8 mouse cellular contexts compared by ENCODE assay signal in the genomic region with DNA sequence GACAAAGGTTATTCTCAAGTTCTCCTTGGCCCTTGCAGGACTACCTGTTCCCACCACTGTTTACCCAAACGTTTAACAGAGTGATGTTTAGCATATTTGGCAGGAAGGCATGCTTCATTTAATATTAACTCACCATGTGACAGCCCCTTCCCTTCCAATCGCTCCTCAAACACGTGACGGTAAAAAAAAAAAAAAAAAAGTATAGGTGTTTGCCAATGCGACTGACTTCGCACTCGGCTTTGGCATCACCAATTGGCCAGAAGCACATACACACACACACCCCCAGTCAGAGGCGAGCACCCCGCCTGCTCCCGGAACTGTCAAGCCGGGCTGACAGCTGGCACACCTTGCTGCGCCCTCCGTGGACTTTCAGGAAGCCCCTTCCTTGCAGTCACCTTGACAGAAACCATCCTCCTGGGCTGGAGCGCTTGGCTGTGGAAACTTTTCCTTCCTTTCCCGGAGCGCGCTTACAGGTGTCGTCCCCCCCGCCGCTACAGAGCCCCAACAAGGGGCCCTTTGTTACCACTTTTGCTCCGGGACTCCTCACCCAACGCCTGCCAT. TPM values are rescaled to one million over a fixed set of nuclear protein-coding genes. Genes with fewer than 3 reads are reported as not detected.
A peak's percentile ranks its signal among the peaks of the same experiment; 100 is the strongest.
DNase-seq lines count a peak whose midpoint lies in the region; ATAC-seq and TF ChIP-seq lines count a peak whose summit lies in the region.

No protein-coding gene starts in this region.

- intact Hi-C loops in heart, postnatal 14 days (cut with DNase I), result loop anchor here (2.0 to 5.0 kb wide), 3 partner anchors 57 to 215 kb away; a partner anchor contains a TSS

- no peaks in the 10 kb centered on the region for H3K9me3 ChIP-seq in stomach, embryonic 15.5 days

- DNase-seq in retina, embryonic 14.5 days (ENCODE audit: low spot score), result peak; percentile 31
- no peak for DNase-seq in retina, postnatal 1 day
- peak; percentile 53 to 54 for DNase-seq in heart, postnatal 14 days
- peak; percentile 65 to 78 for DNase-seq in kidney, postnatal 4 days
- DNase-seq in left cerebral cortex, adult 8-10 months (ENCODE audit: low spot score in 2 of 2), result no peak

- peak; percentile 45; the same call in 1 of the 2 replicates for ATAC-seq in megakaryocyte-erythroid progenitor cell, adult 5-6 weeks (replicated peaks; ENCODE audit: low FRiP score, low TSS enrichment, poor library complexity, severe bottlenecking)
- peak; percentile 48 for ATAC-seq in stomach, embryonic 15.5 days (ENCODE audit: insufficient read depth, low FRiP score, low read depth)

- H3K27me3 ChIP-seq in stomach, embryonic 15.5 days (replicated peaks), result no peaks in the 10 kb centered on the region

- H3K4me2 ChIP-seq in stomach, embryonic 15.5 days, result peak overlapping the region; percentile 90

- TF ChIP-seq POLR2A in cortical plate, adult 2 months (IDR thresholded peaks at IDR 0.05; ENCODE audit: extremely low read depth, insufficient read depth, low read length), result no peak

- H3K36me3 ChIP-seq in stomach, embryonic 15.5 days, result no peaks in the 10 kb centered on the region

- peak overlapping the region; percentile 82 for H3K9ac ChIP-seq in stomach, embryonic 15.5 days

- peak overlapping the region; percentile 88; the same call in 1 of the 2 replicates for H3K27ac ChIP-seq in cortical plate, adult 2 months (ENCODE audit: insufficient read depth, low read length)
- peak overlapping the region; percentile 96 for H3K27ac ChIP-seq in stomach, embryonic 15.5 days

- peak overlapping the region; percentile 61 for H3K4me3 ChIP-seq in cortical plate, adult 2 months (ENCODE audit: insufficient read depth, low read length)
- peak overlapping the region; percentile 74 for H3K4me3 ChIP-seq in stomach, embryonic 15.5 days (replicated peaks)

- no peak for TF ChIP-seq CTCF in cortical plate, adult 2 months (IDR thresholded peaks at IDR 0.05; ENCODE audit: extremely low read depth, insufficient read depth, low read length)

- no peaks in the 10 kb centered on the region for H3K4me1 ChIP-seq in cortical plate, adult 2 months (ENCODE audit: control insufficient read depth, insufficient read depth, low read length)
- peaks cover 12% of the 10 kb centered on the region; the same call in 1 of the 2 replicates for H3K4me1 ChIP-seq in stomach, embryonic 15.5 days

- under 1% methylated on average over 21 of the region's 22 CpGs for WGBS in stomach, embryonic 15.5 days

RNA-seq across cellular contexts. Expression of a gene that starts 1.5 kb away (rescaled TPM):
- 6.6 and 8.5 TPM in 2 replicates for polyA plus RNA-seq in cortical plate, adult 2 months (2012; rRNA removed)
- 10 to 100 TPM; 51.3 to 53.6 TPM for total RNA-seq in heart, postnatal 14 days (2021)
- total RNA-seq in megakaryocyte-erythroid progenitor cell, adult 5-6 weeks (2014; fragmentation: Nextera tagmentation), result 2.7 and 6.5 TPM in 2 replicates
- 0.91 and 1.1 TPM in 2 replicates for total RNA-seq in megakaryocyte-erythroid progenitor cell, adult 5-6 weeks (2017)
- 14.3 and 16.2 TPM in 2 replicates for polyA plus RNA-seq in stomach, embryonic 15.5 days (2015; fragmentation: Nextera tagmentation; extraction: Ambion mirVana)
- total RNA-seq in left cerebral cortex, adult 8-10 months (2022), result 10 to 100 TPM in 1 of 4 experiments, 1 to 10 TPM in 3; 7.7 to 10.1 (median 9.5) TPM

Comparison
In these comparisons a context has a peak if more than half of its experiments do, and no peak if none do; other contexts are left out.
1. DNase-seq: peak in retina, embryonic 14.5 days (single experiment), heart, postnatal 14 days (2 of 2) and kidney, postnatal 4 days (2 of 2); none in retina, postnatal 1 day (single experiment) and left cerebral cortex, adult 8-10 months (0 of 2).
2. RNA of a gene that starts 1.5 kb away (total RNA-seq): 51.3 to 53.6 TPM in heart, postnatal 14 days; 7.7 to 10.1 TPM in left cerebral cortex, adult 8-10 months and 0.91 to 6.5 TPM in megakaryocyte-erythroid progenitor cell, adult 5-6 weeks; every median in the first group is over 4 times any median in the second.